Mouse (Mus musculus) erythroblast, adult 5-6 weeks (primary cell): ENCODE results near the gene Cep295nl. TPM values are rescaled to one million over a fixed set of nuclear protein-coding genes. Genes with fewer than 3 reads are reported as not detected.

ENCODE experiments used
- ATAC-seq: replicated peaks from 2 replicates; pipeline ENCODE4 v1.8.0; 2016; ENCODE audit warnings: moderate number of reproducible peaks, mild to moderate bottlenecking, moderate TSS enrichment, inconsistent platforms; ENCODE audit not compliant: poor library complexity, low FRiP score, severe bottlenecking
- total RNA-seq, 2 experiments: library from RNA; stranded (forward) in 1 of 2; stranded (reverse) in 1 of 2; fragments of 150-400 nt in 1 of 2; fragments of 200-764, 138-1000 nt in 1 of 2; gene quantifications; 2 replicates each; pipeline versions ENCODE4 v1.2.3 to v1.2.4; 2015 to 2017; ENCODE audit warnings: low replicate concordance in 2 of 2

Gene Cep295nl
- total RNA-seq, 2 experiments from 2014 or later: not detected

- ATAC-seq: no peak
Observed at GRCm38 (mm10) chr11:118360491-118360890, 18.2 kb upstream of the Cep295nl start.

GRCm38 (mm10) chr11:118355640-118356039 is 13.3 kb upstream of the Cep295nl start, which contains the start of gene Timp2:
TSS of gene Timp2 (minus strand) at chr11:118355740.
- ATAC-seq: no peak

- no peak for ATAC-seq
Observed at GRCm38 (mm10) chr11:118355205-118355604, 12.9 kb upstream of the Cep295nl start.

GRCm38 (mm10) chr11:118354636-118355191 is 12.4 kb upstream of the Cep295nl start:
- no peak for ATAC-seq

- ATAC-seq: no peak
Observed at GRCm38 (mm10) chr11:118349494-118349893, 7.2 kb upstream of the Cep295nl start.

- no peak for ATAC-seq
Observed at GRCm38 (mm10) chr11:118348877-118349276, 6.6 kb upstream of the Cep295nl start.

GRCm38 (mm10) chr11:118348419-118348818 is 6.1 kb upstream of the Cep295nl start:
- ATAC-seq: no peak

GRCm38 (mm10) chr11:118347911-118348310 is 5.6 kb upstream of the Cep295nl start:
- ATAC-seq: no peak

GRCm38 (mm10) chr11:118347391-118347790 is 5.1 kb upstream of the Cep295nl start:
- ATAC-seq: no peak

GRCm38 (mm10) chr11:118346395-118347096 is 4.2 kb upstream of the Cep295nl start:
- ATAC-seq: no peak

- no peak for ATAC-seq
Observed at GRCm38 (mm10) chr11:118345693-118346092, 3.4 kb upstream of the Cep295nl start.

GRCm38 (mm10) chr11:118343629-118344028 is 1.3 kb upstream of the Cep295nl start:
- no peak for ATAC-seq

- no peak for ATAC-seq
Observed at GRCm38 (mm10) chr11:118337491-118338168, 4.7 kb downstream of the Cep295nl start.

- ATAC-seq: no peak
Observed at GRCm38 (mm10) chr11:118333431-118333830, 8.9 kb downstream of the Cep295nl start.

- no peak for ATAC-seq
Observed at GRCm38 (mm10) chr11:118332376-118332775, 9.9 kb downstream of the Cep295nl start.

GRCm38 (mm10) chr11:118330777-118331176 is 11.5 kb downstream of the Cep295nl start:
- ATAC-seq: no peak

GRCm38 (mm10) chr11:118330361-118330760 is 11.9 kb downstream of the Cep295nl start:
- ATAC-seq: no peak

- ATAC-seq: no peak
Observed at GRCm38 (mm10) chr11:118328947-118329346, 13.4 kb downstream of the Cep295nl start.

- 0 out of 2 replicates have a peak, but pooled peaks have one; percentile 14 for ATAC-seq
Observed at GRCm38 (mm10) chr11:118328511-118328910, 13.8 kb downstream of the Cep295nl start.

GRCm38 (mm10) chr11:118326991-118327971 is 15.0 kb downstream of the Cep295nl start:
- ATAC-seq: no peak
